Mouse (Mus musculus) ES-E14 (cell line): ENCODE data around the gene Kmt2a. TPM values are rescaled to one million over a fixed set of nuclear protein-coding genes. Genes with fewer than 3 reads are reported as not detected.

Experiments
- DNase-seq: peaks from one replicate; pipeline ENCODE4 v3.0.0-alpha.2; 2013; ENCODE audit warnings: low read depth, low spot score
- H3K27ac ChIP-seq: 2 replicates; pipeline ENCODE4 v1.5.1; 2012; ENCODE audit warnings: low read depth, mild to moderate bottlenecking, low read length, moderate library complexity, mixed read lengths; ENCODE audit not compliant: poor library complexity, insufficient read depth, severe bottlenecking
- H3K36me3 ChIP-seq: 2 replicates; pipeline ENCODE4 v1.6.1; 2012; ENCODE audit warnings: mild to moderate bottlenecking, low read length, moderate library complexity, mixed read lengths; ENCODE audit not compliant: control insufficient read depth, poor library complexity, insufficient read depth, severe bottlenecking
- H3K4me1 ChIP-seq, 2 experiments: fragments of 150-350 bp in 1 of 2; sonication (generic) in 1 of 2; 2 replicates each; pipeline ENCODE4 v1.6.1; 2012; ENCODE audit warnings: low read length in 2 of 2, mild to moderate bottlenecking in 1 of 2, mixed read lengths in 1 of 2; ENCODE audit not compliant: control insufficient read depth in 2 of 2, insufficient read depth in 2 of 2, poor library complexity in 1 of 2
- H3K4me3 ChIP-seq, 2 experiments: fragments of 150-350 bp in 1 of 2; sonication (generic) in 1 of 2; 2 replicates each; pipeline ENCODE4 v1.5.1; 2012; ENCODE audit warnings: low read length in 2 of 2, low read depth in 1 of 2, mild to moderate bottlenecking in 1 of 2, mixed read lengths in 1 of 2; ENCODE audit not compliant: insufficient read depth in 1 of 2, poor library complexity in 1 of 2, severe bottlenecking in 1 of 2
- H3K9ac ChIP-seq: 2 replicates; pipeline ENCODE4 v1.6.1; 2012; ENCODE audit warnings: low read depth, mild to moderate bottlenecking, low read length, mixed read lengths; ENCODE audit not compliant: poor library complexity, insufficient read depth, severe bottlenecking
- H3K9me3 ChIP-seq: fragments of 150-350 bp; sonication (generic); 2 replicates; pipeline ENCODE4 v1.6.1; 2012; ENCODE audit warnings: low read depth, mild to moderate bottlenecking, low read length; ENCODE audit not compliant: control insufficient read depth, insufficient read depth
- CHD2 ChIP-seq: IDR thresholded peaks from 2 replicates; pipeline ENCODE4 v1.6.1; 2014; ENCODE audit warnings: mild to moderate bottlenecking, low read depth, low read length, inconsistent platforms
- HCFC1 ChIP-seq: IDR thresholded peaks from 2 replicates; pipeline ENCODE4 v1.6.1; 2012; ENCODE audit warnings: low read length, inconsistent platforms, borderline replicate concordance; ENCODE audit not compliant: insufficient read depth
- MAFK ChIP-seq: IDR thresholded peaks from 2 replicates; pipeline ENCODE4 v1.6.1; 2014; ENCODE audit warnings: mild to moderate bottlenecking, low read depth, low read length, inconsistent platforms; ENCODE audit not compliant: insufficient read depth
- ZC3H11A ChIP-seq: IDR thresholded peaks from 2 replicates; pipeline ENCODE4 v1.6.1; 2012; ENCODE audit warnings: low read depth, mild to moderate bottlenecking, inconsistent platforms, low read length, borderline replicate concordance
- ZNF384 ChIP-seq: IDR thresholded peaks from 2 replicates; pipeline ENCODE4 v1.6.1; 2012; ENCODE audit warnings: low read depth, low read length, inconsistent platforms
- in situ Hi-C, 2 experiments: fragments of 600-800 bp; cut with MboI; formaldehyde crosslinking; loops; one replicate each; pipeline ENCODE4 v1.15.1; 2025; ENCODE audit warnings: low sequenced_read_pairs in 2 of 2, inconsistent platforms in 1 of 2; ENCODE audit not compliant: unreplicated experiment in 2 of 2
- total RNA-seq: library from RNA; depleted of rRNA; stranded (reverse); fragments of 300-350 nt; gene quantifications from 2 replicates; pipeline ENCODE4 v1.2.3, GENCODE M21; 2012; rRNA removed

Gene Kmt2a
- total RNA-seq, 1 experiment, result 23.6 TPM

DNA sequence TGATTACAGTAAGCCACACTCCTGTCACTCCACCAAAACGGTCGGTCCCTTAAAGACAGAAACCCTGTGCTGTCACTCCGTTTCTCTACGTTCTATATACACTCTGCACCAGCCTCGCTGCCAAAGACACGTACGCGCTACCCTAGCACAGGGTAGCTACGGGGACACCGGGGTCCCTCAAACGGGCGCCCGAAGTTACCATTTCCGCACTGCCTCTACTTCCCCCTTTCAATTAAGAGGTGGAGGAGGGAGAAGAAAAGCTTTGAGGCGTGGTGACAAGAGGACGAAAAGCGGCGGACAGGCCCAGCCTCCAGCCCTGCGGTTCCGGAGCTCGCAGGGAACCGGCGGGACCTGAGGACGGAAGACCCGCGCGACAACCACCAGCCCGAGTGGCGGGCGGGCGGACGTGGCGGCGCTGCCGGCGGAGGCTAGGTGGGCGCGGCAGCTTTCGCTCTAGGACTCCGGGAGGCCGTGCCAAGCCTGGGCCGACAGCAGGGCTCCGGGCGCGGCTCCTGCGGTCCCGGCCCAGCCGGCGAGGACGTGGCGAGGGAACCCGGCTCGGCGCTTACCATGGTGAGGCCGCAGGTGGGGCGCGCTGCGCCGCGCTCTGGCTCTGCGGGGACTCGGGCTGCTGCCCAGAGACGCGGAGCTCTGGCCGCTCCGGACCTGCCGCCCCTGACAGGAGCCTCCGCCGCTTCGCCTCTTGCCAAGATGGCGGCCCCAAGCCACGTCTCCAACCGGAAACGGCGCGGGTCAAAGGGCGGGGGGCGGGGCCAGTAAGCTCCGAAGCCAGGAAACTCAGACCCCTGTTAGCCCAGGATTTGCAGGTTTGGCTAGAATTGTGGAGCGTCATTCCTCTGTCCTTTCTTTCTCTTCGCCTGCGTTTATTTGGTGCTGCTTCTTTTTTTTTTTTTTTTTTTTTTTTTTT is 113.7 kb downstream of the Kmt2a start, which contains the start of the genes Arcn1 and Ift46:
Arcn1 (minus strand) TSS at position 745 of the 928 bp plus-strand sequence.
Ift46 (plus strand) TSS at position 808 of the 928 bp plus-strand sequence.
- TF ChIP-seq ZNF384 (no peak), HCFC1 (peak; percentile 52; the same call in 1 of the 2 replicates)
- in situ Hi-C loops, result no loop called here
- Histone ChIP-seq H3K9ac (peak within 1 kb of the TSS; percentile 97), H3K36me3 (no peaks in the 10 kb centered on the region), H3K4me1 (peaks cover 2% of the 10 kb centered on the region in 2 experiments; a peak in 2 of 4 replicates), H3K9me3 (no peaks in the 10 kb centered on the region), H3K4me3 (peak within 1 kb of the TSS; percentile 92 to 98), H3K27ac (peak within 1 kb of the TSS; percentile 53; the same call in 1 of the 2 replicates)
- DNase-seq, result peak; percentile 75

DNA sequence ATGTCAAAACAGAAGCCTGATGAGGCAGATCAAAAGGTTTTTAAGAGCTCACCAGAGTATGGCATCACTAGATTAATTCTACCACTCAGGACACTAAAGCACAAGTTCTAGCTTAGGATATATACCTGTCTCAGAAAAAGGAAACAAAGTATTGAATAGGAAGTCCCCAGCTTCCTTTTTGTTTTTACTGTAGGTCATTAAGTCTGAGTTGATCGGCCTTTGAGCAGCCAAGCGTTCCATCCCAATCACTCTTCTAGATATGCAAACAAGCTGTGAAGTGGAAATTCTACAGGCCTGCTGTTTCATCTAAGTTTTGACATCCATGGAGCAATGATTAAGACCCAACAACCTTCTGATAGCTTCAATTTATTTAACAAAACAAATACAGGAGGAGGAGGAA is 120.2 kb downstream of the Kmt2a start:
- Histone ChIP-seq H3K4me3 (no peak overlapping the region), H3K27ac (no peak overlapping the region), H3K4me1 (peaks cover 0 to 2% of the 10 kb centered on the region in 2 experiments; a peak in 1 of 4 replicates), H3K9ac (no peak overlapping the region), H3K9me3 (no peaks in the 10 kb centered on the region), H3K36me3 (peaks cover 3% of the 10 kb centered on the region)
- DNase-seq, result no peak
- in situ Hi-C loops, result no loop called here
- TF ChIP-seq ZC3H11A (no peak), MAFK (no peak), CHD2 (no peak), ZNF384 (no peak), HCFC1 (no peak)

Other genes with a start within 250 kb of the Kmt2a start
- not detected in 2 replicates for gene Treh, start 208.1 kb downstream of the Kmt2a start, total RNA-seq
- 25.8 and 44.0 TPM in 2 replicates for gene Phldb1, start 146.1 kb downstream of the Kmt2a start, total RNA-seq
- gene Arcn1, start 113.5 kb downstream of the Kmt2a start, total RNA-seq, result 46.4 and 72.3 TPM in 2 replicates
- gene Ift46, start 113.4 kb downstream of the Kmt2a start, total RNA-seq, result 49.1 and 64.4 TPM in 2 replicates
- gene Tmem25, start 82.0 kb downstream of the Kmt2a start, total RNA-seq, result 0.54 and 1.0 TPM in 2 replicates
- 0.80 and 2.2 TPM in 2 replicates for gene Ttc36, start 78.2 kb downstream of the Kmt2a start, total RNA-seq
- gene Atp5l, start 39.4 kb upstream of the Kmt2a start, total RNA-seq, result 664 and 732 TPM in 2 replicates
- gene Ube4a, start 84.3 kb upstream of the Kmt2a start, total RNA-seq, result 46.5 and 56.3 TPM in 2 replicates
- 0.27 TPM in 1 of 2 replicates, not detected in the other for gene Cd3g, start 99.1 kb upstream of the Kmt2a start, total RNA-seq
- not detected in 2 replicates for gene Cd3d, start 100.5 kb upstream of the Kmt2a start, total RNA-seq
- gene Cd3e, start 128.3 kb upstream of the Kmt2a start, total RNA-seq, result 3.2 and 4.0 TPM in 2 replicates
- gene Mpzl2, start 158.5 kb upstream of the Kmt2a start, total RNA-seq, result 13.3 and 18.9 TPM in 2 replicates
- 5.0 and 5.2 TPM in 2 replicates for gene Mpzl3, start 173.9 kb upstream of the Kmt2a start, total RNA-seq
- gene Jaml, start 197.9 kb upstream of the Kmt2a start, total RNA-seq, result 0.16 and 0.40 TPM in 2 replicates
- 1.1 and 1.7 TPM in 2 replicates for gene Scn2b, start 236.5 kb upstream of the Kmt2a start, total RNA-seq